Mouse (Mus musculus) lung, postnatal 4 days (tissue): ENCODE measurements at regions not wholly inside any gene's neighbourhood (a gene's known extent, or its start where the extent isn't known, plus 50 kb on each side); places are given as distances from the start of the nearest gene placed in this dataset.

Source experiments
- DNase-seq, 2 experiments: peaks; one replicate each; pipeline ENCODE4 v3.0.0; 2021

DNA sequence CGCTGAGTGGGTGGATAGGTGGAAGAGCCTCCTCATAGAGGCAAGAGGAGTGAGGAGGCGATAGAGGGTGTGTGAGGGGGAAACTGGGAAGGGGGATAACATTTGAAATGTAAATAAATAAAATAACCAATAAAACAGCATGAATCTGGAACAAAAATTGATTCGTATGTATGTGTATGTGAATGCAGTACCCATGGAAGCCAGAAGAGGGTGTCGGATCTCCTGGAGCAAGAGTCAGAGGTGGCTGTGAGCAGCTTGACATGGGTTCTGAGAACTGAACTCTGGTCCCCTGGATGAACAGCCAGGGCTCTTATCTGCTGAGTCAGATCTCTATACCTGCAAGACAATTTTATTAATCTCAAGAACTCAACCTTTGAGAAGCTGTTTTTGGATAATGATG lies 81.4 kb downstream of the Tfap2b start:
- DNase-seq: no peak

DNA sequence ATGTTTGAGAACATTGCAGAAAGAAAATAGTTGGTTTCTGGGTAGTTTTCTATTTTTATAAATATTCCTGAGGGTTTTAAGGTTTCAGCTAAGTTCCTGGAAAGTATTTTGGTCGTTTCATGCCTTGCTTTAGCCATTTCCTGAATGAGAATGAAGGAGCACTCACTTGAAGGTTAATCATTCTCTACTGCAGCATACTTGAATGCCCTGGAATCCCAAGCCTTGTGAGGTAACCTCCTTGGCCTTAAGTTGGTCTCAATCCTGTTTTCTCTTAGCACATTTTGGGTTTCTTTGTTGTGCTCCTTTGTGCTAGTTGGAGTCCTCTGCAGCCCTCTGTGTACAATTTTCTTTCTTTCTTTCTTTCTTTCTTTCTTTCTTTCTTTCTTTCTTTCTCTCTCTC lies 112.9 kb downstream of the Tfap2b start:
- DNase-seq: peak in 1 of 2 experiments; percentile 9

DNA sequence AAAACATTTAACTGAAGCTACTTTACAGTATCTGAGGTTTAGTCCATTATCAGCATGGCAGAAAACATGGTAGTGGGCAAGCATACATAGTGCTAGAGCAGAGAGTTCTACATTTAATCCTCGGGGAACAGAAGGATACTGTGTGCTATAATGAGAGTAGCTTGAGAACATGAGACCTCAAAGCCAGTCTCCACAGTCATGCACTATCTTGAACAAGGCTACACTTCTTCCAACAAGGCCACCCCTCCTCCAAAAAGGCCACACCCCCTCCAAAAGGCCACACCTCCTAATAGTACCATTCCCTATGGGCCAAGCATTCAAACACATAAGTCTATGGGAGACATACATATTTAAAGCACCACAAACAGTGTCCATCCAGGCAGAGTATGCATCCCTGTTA lies 127.3 kb downstream of the Tfap2b start:
- no peak for DNase-seq

DNA sequence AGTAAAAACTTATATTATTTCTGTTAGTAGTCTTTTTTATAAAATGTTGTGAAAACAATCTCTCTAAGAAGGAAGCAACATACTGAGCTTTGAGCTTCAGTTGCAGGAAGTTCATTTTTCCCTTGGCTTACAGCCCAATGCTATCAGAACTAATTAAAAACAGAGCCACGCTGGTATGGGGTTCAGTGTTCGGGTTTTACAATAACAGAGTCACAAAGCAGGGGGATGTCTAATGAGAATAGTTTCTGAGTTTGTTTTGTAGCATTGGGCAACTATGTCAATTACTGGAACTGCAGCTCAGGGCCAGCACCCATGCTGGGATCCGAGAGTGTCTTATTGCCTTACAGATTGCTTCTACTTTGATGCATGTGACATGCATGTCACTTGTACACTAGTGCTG lies 128.5 kb downstream of the Tfap2b start:
- DNase-seq: no peak

DNA sequence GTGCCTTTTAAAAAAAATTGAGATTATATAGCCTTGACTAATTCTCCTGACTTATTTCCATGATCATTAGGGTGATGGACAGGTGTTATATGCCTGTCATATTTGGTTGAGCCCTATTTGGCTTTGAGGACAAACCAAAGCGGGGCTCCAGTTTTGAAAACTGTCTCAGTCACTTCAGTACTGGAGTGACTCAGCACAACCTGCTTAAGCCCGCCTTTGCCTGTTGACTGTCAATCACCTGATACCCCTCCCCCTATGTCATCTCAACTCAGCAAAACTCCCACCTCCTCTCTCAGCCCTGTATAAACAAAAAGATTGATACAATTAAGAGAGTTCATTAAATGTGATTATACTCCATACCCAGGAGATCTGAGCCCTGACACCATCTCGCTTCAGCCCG lies 135.7 kb downstream of the Tfap2b start:
- no peak for DNase-seq

DNA sequence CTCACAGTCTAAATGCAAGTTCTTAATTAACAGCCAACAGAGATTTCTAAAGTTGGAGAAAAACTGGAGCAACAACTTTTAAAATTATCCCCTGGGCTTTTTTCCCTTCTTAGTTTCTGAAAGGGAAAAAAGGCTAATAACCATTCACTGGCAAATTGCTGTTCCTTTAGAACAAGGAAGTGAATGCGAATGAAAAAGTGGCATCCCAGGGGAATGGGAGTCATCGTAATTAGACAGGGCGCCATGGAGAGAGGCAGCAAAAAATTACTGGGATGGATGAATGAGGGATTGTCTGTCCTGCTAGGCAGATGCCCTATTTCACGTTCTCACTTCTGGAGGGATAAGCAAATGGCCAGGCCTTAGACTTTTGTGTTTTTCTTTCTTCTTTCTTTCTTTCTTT lies 141.8 kb downstream of the Tfap2b start:
- DNase-seq: no peak

DNA sequence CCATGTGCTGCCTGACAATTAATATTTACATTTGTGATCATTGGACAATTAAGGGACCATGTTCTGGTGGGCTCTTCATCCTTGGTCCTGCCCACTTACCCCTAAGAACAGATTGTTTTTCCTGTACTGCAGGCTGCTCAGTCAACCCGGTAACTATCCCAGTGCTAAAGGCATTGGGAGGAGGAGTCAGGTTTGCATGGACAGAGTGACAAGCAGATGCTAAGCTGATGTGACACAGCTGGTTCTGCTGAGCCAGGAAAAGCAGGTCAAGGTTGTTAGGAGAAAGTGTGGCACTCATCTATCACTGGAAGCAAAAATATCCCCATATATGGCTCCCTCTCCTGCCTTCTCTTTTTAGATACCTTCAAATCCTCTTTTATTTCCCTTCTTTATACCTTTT lies 176.1 kb downstream of the Tfap2b start:
- DNase-seq: no peak

DNA sequence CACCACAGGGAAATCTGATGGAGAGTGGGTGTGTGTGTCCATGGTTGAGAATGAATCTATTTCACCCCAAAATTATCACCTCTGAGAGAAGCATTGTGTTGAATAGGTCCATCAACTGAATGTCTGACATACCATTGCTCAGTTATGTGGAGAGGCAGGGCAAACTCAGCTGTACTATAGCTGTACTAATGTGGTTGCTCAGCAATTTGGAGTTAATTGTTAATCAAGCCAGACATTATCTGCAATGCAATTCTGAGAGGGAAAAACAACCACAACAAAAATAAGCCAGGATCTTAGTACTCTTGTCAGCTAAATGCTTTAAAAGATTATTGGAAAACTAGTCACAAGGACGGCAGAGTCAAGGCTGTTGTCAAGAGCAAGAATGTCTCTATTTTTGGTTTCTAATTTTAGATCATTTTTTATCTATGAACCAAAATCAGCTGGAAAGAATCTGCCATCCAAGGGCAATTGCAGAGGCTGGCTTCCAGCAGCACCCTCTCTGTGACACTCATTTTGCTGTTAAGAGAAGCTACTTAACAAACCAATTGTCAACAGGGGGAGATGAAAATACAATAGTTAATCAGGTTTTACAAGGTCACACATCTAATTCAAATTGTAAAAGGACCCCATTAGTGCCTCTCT lies 180.3 kb downstream of the Tfap2b start:
- no peak for DNase-seq

DNA sequence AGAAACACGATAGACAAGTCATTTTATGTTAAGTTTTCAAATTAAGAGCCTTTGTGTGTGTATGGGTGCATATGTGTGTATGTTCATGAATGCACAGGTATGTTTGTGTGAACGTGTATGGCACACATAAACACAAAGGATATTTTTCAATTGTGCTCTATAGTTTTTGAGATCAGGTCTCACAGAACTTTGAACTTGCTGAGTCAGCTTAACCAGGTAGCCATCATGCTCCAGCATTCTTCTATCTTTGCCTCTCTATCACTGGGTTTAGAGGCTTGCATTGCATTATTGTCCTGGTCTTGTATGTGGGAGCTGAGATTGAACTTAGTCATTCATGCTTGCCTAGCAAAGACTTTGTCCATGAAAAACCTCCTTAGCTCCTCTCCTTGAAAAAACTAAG lies 198.8 kb downstream of the Tfap2b start:
- no peak for DNase-seq

DNA sequence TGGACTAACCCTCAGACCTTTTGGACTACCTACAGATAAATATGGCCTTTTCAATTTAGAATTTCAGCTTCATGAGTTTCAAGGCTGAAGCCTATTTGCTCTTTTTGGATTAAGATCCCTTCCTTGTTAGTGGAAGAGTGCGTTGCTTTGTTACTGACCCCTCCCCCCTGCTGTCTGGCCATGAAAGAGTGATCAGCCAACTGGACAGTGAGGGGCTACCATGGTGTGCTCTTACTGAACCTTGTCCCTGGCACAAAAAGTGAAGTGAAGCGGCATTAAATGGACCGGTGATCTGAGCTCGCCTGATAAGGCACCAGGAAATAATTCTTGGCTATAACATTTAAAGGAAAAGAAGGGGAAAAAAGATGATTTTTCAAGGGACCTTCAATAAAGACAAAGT lies 203.6 kb downstream of the Tfap2b start:
- no peak for DNase-seq

DNA sequence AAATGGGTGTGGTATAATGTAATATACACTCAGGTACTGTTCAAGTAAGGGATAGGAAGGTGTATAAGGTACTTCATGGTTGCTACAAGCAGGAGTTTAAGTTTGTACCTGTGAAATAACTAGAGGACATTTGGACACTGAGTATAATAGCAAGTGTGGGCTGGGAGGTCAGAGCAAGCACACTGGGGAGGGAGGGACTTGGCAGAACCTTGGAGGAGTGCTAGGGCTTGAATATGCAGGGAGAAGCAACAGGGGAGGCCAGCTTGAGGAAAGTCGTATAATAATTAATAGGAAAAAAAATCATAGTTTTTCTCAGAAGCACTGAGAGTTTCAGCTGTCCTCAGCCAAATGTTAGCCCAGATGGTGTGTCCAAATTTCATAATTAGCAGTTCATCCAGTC lies 212.4 kb downstream of the Tfap2b start:
- DNase-seq: no peak

DNA sequence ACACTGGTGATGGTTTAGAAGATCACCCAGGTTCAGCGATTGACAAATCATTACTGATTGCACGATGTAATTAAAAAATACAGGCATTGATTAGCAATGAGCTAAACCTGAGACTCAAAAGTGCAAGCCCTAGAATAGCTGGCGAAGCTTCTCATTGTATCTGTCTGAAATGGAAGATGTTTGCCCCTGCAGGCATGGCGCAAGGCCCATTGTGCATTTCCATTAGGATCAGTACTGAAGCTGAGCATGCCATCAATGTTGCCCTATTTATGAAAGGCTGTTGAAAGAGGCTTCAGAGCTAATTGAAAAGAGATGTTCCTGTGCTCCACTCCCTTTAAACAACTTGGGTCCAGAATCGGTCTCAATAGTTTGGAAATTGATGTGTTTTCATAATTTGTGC lies 242.1 kb downstream of the Tfap2b start:
- DNase-seq: no peak

DNA sequence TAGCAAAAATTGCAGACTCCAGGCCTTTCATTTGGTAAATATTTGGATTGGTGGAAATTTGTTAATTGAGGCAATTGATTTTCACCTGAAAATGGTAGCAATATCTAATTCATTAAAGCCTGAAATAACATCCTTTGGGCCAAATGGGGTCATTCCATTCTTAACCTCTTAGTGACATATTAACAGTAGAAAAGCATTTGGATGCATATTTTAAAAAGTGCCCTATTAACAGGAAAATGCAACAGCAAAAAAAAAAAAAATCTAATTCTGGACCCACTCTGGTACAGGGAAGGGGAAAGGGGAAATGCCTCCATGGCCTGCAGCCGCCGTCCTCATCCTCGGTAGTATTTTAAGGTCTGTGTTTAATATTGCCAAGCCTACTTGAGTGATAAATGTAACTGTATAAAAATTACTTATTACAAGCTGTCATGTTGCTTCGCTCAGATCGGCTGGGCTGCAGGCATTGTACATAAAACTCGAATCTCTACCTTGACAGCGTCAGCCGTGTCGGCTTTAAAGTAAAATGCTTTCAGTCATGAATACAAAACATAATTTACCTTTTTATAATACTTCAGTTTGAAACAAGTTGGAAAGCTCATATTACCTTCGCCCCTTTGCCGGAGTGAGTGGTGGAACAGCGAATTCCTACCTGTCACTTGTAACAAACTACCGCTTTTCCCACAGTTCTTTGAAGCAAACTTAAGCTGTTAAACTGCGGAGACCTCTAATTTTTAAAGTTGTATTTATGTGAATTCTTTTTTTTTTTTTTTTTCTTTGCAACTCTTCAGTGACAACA lies 250.1 kb downstream of the Tfap2b start:
- no peak for DNase-seq

DNA sequence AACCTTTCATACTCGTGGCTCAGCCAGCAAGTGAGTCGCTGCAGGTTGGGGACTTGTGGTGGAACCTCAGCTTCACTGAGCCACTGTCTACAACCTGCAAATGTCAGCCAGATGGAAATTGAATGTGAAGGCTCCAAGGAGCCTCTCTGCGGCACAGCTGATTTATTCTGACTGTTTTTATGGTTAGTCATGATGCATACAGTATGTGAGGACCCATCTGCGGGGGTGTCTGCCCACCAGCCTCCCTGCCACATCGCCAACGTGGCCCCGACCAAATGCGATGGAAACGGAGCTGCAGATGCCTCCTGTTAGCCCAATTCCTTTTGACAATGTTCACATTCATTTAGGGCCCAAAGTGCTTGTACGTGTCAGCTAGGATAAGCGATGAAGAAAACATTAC lies 251.2 kb downstream of the Tfap2b start:
- DNase-seq: no peak

DNA sequence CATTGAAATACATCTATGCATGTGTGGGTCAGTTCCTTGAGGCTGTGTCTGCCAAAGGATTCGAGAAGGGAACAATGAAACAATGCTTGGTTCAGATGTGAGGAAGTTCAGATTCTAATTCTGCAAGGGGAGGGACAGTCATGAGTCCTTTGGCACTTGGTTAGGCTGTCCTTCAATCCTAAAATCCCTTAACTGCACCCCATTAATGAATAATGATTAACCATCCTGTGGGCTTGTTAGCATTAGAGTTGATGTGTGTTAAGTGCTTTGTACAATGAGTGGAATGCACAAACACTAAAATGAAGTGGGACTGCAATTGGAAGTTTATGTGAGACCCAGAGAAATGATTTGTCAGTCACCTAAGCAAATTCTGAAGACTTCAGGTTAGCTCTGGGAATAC lies 264.8 kb downstream of the Tfap2b start:
- no peak for DNase-seq
